Mouse (Mus musculus): ENCODE measurements around the gene Mbip. TPM values are rescaled to one million over a fixed set of nuclear protein-coding genes. Genes with fewer than 3 reads are reported as not detected.

Mbip gene
- polyA plus RNA-seq (2012; rRNA removed), result 39.4 and 40.8 TPM in 2 replicates

DNA sequence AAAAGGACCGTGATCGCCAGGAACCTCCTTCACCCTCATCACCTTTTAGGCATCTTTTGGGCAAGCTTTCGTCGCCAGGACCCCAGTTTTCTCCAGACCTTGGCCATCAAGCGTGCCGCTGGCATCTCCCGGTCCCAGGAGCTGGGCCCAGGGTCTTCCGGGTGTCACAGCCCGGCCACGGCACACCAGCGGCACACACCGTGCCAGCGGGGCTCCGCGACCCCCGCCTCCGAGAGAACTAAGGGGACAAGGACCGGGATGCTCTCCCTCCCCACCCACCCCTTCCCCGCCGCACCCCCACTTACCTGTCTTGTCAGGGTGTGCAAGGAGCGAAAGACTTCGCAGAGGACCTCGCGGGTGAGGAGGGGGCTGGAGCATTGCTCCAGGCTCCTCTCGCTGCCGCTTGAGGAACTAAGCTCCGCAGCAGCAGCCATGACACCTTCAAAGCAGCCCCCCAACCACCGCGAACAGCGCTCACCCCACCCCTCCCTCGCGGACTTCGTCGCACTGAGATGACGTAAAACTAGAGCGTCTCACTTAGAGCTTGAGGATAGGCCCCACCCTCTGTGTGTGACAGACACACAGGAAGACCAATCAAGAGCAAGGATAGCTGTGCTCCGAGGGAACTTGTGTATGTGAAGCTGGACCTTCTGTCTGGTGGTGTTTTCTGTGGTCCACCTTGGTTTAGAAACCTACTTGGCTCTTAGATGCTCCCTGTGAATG lies at the start of gene Mbip:
Gene Mbip, minus strand, starts transcription at position 528 of the 723 bp plus-strand sequence.
- no peaks in the 10 kb centered on the region for H3K4me1 ChIP-seq (ENCODE audit: control insufficient read depth, insufficient read depth, low read length)
- no peaks in the 10 kb centered on the region for H3K27me3 ChIP-seq (ENCODE audit: control insufficient read depth, insufficient read depth, low read length)
- no peak within 1 kb of the TSS for H3K27ac ChIP-seq (ENCODE audit: insufficient read depth, low read length)
- WGBS, result 2% methylated on average over 37 of the region's 37 CpGs
- TF ChIP-seq POLR2A (IDR thresholded peaks at IDR 0.05; ENCODE audit: borderline replicate concordance, insufficient read depth, low read length) (peak; percentile 67; the same call in 1 of the 2 replicates), CTCF (IDR thresholded peaks at IDR 0.05; ENCODE audit: borderline replicate concordance, insufficient read depth, low read depth, low read length) (no peak)
- H3K4me3 ChIP-seq (replicated peaks; ENCODE audit: insufficient read depth, low read depth, low read length), result peak within 1 kb of the TSS; percentile 65
- DNase-seq, result peak; percentile 95 to 98

DNA sequence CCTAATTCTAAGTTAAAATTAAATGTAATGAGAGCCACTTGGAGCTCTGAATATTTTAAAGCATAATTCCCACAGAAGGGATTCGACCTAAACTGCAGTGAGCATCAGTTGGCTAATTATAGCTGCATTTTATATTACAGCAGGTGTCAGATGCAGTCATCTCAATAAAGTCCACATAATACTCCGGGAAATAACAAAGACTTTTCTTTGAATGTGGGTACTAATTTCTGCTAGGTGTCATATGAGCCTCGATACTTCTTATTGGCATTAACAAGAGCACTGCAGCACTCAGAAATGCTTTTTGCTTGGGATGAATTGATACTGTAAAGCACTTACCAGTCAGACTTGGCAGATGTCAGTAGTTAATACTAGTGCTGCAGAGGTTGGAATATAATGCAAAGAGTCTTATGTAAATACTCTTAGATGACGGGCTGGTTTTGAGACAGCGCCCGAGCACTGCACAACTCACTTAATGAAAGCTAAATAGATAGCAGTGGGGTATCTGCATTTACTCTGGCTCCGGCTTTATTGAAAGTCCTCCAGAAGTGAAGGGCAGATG lies 42.0 kb upstream of the Mbip start:
- Histone ChIP-seq H3K4me3 (replicated peaks; ENCODE audit: insufficient read depth, low read depth, low read length) (no peak overlapping the region), H3K27ac (ENCODE audit: insufficient read depth, low read length) (no peak overlapping the region), H3K4me1 (ENCODE audit: control insufficient read depth, insufficient read depth, low read length) (no peaks in the 10 kb centered on the region), H3K27me3 (ENCODE audit: control insufficient read depth, insufficient read depth, low read length) (no peaks in the 10 kb centered on the region; the same call in 1 of the 2 replicates)
- 25% methylated on average over 7 of the region's 7 CpGs for WGBS
- DNase-seq, result no peak
- TF ChIP-seq POLR2A (IDR thresholded peaks at IDR 0.05; ENCODE audit: borderline replicate concordance, insufficient read depth, low read length), result no peak

DNA sequence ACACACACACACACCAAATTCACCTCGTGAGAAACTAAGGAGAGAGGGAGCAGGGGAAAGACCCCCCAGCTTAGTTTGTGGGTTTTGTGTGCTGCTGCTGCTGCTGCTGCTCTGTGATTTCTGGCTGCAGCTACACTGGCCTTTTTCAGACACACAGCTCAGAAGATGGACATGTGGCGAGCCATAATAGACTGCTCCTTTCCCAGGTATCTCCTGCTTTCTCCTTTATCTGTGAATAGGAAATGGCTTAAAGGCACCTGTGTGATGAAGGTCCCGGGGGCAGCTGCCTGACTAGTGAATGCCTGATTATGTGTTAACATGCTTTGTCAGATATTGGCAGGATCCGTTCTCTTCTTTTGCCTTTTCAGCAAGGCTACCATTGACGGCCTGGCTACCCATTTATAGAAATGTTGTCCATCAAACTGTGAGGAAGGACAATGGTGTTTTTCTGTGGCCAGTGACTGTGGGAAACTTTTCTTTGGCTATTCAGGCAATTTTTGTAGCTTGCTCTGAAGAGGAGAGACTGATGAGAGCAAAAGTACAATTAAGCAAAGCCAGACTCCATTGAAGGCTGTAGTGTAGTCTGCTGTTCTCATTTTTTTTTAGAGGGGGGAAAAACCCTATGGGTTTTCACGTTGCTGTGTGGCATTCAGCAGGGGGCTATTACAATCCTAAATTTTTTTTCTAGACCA lies 41.4 kb upstream of the Mbip start:
- WGBS, result 22% methylated on average over 6 of the region's 6 CpGs
- TF ChIP-seq CTCF (IDR thresholded peaks at IDR 0.05; ENCODE audit: borderline replicate concordance, insufficient read depth, low read depth, low read length) (no peak), POLR2A (IDR thresholded peaks at IDR 0.05; ENCODE audit: borderline replicate concordance, insufficient read depth, low read length) (no peak)
- H3K27ac ChIP-seq (ENCODE audit: insufficient read depth, low read length), result no peak overlapping the region

DNA sequence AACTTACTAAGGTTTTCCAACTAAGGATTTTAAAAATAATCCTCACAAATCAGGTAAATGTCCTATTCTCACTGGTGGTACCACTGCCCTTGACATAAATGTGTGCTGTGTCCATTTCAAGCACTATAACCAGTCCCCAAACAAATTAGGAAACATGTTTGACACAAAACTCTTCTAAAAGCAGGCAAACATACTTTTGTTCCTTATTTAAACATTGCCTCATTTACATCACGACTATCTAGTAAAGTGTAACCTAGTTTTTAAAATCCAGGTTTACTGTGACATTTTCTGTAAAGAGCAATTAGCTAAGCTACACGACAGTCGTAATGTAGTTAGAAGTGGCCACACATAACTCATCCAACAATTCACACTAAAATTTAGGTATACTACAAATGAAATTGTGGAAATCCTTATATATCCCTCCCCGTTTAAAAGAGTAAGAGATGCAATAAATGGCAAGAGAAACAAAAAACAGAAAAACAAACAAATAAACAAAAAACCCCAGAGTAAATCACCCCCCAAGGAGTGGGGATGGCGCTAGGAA lies 851 bp downstream of the Mbip start:
- no peak for DNase-seq
- WGBS, result 1% methylated on average over 5 of the region's 5 CpGs
- no peaks in the 10 kb centered on the region for H3K4me1 ChIP-seq (ENCODE audit: control insufficient read depth, insufficient read depth, low read length)
- H3K27me3 ChIP-seq (ENCODE audit: control insufficient read depth, insufficient read depth, low read length), result no peaks in the 10 kb centered on the region
- peak overlapping the region; percentile 65 for H3K4me3 ChIP-seq (replicated peaks; ENCODE audit: insufficient read depth, low read depth, low read length)
- TF ChIP-seq CTCF (IDR thresholded peaks at IDR 0.05; ENCODE audit: borderline replicate concordance, insufficient read depth, low read depth, low read length), result no peak
- TF ChIP-seq POLR2A (IDR thresholded peaks at IDR 0.05; ENCODE audit: borderline replicate concordance, insufficient read depth, low read length), result no peak
- no peak overlapping the region for H3K27ac ChIP-seq (ENCODE audit: insufficient read depth, low read length)

More for the DNA sequence above, 41.4 kb upstream of the Mbip start:
- Histone ChIP-seq H3K4me3 (replicated peaks; ENCODE audit: insufficient read depth, low read depth, low read length) (no peak overlapping the region), H3K27me3 (ENCODE audit: control insufficient read depth, insufficient read depth, low read length) (no peaks in the 10 kb centered on the region; the same call in 1 of the 2 replicates), H3K4me1 (ENCODE audit: control insufficient read depth, insufficient read depth, low read length) (no peaks in the 10 kb centered on the region)
- no peak for DNase-seq

DNA sequence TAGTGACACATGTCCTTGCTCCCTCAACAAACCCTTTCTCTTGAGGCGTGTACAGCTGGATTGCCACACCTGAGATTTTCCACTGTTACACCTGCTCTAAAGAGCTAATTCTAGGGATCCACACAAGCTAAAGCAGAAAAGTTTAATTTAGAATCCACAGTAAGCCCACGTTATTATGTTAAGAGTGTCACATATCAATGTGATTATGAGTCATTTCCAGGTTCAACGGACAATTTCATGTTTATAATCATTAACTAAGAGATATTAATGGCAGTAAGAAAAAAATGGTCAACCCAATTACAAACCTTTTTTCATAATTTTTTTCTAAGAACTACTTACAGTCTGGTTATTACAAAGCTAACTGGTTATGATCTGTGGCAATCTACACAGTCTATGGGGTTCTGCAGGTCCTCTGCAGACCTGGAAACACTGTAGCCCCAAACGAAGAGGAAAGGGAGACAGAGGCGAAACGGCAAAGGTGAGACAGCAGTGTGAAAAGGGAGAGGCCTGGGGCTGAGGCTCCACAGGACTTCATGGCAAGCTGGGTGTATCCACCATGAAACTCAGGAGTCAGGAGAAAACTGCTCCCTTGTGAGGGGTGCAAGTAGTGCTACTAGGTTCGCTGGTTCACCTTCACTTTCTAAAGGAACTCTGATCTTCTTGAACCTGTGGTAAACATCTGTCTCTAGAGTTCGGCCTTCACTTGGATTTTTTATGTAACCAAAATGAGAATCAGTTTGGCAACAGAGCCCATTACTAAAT lies 6.2 kb downstream of the Mbip start:
- H3K4me1 ChIP-seq (ENCODE audit: control insufficient read depth, insufficient read depth, low read length), result no peaks in the 10 kb centered on the region
- no peak overlapping the region for H3K27ac ChIP-seq (ENCODE audit: insufficient read depth, low read length)
- no peaks in the 10 kb centered on the region for H3K27me3 ChIP-seq (ENCODE audit: control insufficient read depth, insufficient read depth, low read length)
- DNase-seq, result no peak
- no peak overlapping the region for H3K4me3 ChIP-seq (replicated peaks; ENCODE audit: insufficient read depth, low read depth, low read length)
- 73% methylated on average over 8 of the region's 8 CpGs for WGBS
- no peak for TF ChIP-seq CTCF (IDR thresholded peaks at IDR 0.05; ENCODE audit: borderline replicate concordance, insufficient read depth, low read depth, low read length)
- no peak for TF ChIP-seq POLR2A (IDR thresholded peaks at IDR 0.05; ENCODE audit: borderline replicate concordance, insufficient read depth, low read length)

DNA sequence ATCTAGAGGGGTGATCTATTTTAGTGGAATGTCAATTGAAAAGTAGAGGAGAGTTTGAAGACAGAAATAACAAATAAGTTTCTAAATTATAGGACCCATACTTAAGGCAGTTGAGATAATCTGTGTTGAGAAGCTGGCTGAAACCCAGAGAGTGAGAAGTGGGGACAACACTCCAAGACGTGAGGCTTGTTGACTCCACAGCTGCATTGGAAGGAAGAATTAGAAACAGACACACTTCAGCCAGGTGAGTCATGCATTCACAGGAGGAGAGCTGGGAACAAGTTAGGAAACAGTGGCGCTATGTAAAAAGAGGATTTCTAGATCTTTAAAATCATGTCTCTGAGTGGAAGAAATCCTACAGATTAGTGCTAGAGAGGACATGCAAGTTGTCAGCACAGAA lies 12.2 kb downstream of the Mbip start:
- Histone ChIP-seq H3K27ac (ENCODE audit: insufficient read depth, low read length) (no peak overlapping the region), H3K27me3 (ENCODE audit: control insufficient read depth, insufficient read depth, low read length) (no peaks in the 10 kb centered on the region), H3K4me1 (ENCODE audit: control insufficient read depth, insufficient read depth, low read length) (no peaks in the 10 kb centered on the region), H3K4me3 (replicated peaks; ENCODE audit: insufficient read depth, low read depth, low read length) (no peak overlapping the region)
- TF ChIP-seq CTCF (IDR thresholded peaks at IDR 0.05; ENCODE audit: borderline replicate concordance, insufficient read depth, low read depth, low read length), result no peak
- TF ChIP-seq POLR2A (IDR thresholded peaks at IDR 0.05; ENCODE audit: borderline replicate concordance, insufficient read depth, low read length), result no peak
- WGBS, result 84% methylated on average over 2 of the region's 2 CpGs
- DNase-seq, result no peak

DNA sequence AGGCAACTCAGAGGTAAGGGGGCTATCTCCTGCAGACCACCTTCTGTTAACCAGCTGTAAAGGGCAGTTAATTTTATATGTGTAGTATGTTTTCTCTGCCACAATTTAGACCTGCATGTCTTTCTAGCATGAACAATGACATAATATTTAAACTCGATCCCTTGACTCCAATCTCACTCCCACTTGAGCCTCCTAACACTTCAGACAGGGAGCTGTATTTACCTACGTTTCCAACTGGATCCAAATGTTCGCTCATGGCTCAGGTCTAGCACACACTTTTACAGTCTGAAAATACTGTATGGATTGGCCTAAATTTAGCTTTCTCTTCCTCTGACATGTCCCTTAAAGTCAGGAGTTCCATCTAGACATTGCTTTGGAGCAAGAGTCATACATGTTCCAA lies 13.2 kb downstream of the Mbip start:
- 98% methylated on average over 3 of the region's 3 CpGs for WGBS
- no peak for TF ChIP-seq CTCF (IDR thresholded peaks at IDR 0.05; ENCODE audit: borderline replicate concordance, insufficient read depth, low read depth, low read length)
- no peak for TF ChIP-seq POLR2A (IDR thresholded peaks at IDR 0.05; ENCODE audit: borderline replicate concordance, insufficient read depth, low read length)
- no peak for DNase-seq
- Histone ChIP-seq H3K27ac (ENCODE audit: insufficient read depth, low read length) (no peak overlapping the region), H3K4me1 (ENCODE audit: control insufficient read depth, insufficient read depth, low read length) (no peaks in the 10 kb centered on the region), H3K4me3 (replicated peaks; ENCODE audit: insufficient read depth, low read depth, low read length) (no peak overlapping the region), H3K27me3 (ENCODE audit: control insufficient read depth, insufficient read depth, low read length) (no peaks in the 10 kb centered on the region)

Data from cerebellum, adult 2 months (tissue).